9 mouse cellular contexts compared by ENCODE assay signal in the genomic region with DNA sequence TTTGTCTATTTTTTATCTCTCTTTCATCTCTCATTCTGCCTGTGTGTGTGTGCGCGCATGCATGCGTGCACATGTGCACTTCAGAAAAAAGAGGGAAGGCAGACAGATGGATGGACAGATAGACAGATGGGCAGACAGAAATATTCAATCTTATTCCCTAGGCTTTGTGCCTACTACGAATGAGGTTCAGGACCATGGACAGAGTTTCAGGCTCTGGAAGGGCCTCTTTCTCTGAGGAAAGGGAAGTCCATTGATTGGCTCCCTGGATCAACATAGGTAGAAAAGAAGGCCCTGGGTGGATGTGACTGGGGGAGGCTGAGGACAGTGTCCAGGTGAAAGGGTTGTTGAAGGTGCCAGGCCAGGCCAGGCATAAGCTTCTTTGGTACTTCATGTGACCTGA. TPM values are rescaled to one million over a fixed set of nuclear protein-coding genes. Genes with fewer than 3 reads are reported as not detected.
A peak's percentile ranks its signal among the peaks of the same experiment; 100 is the strongest.
DNase-seq lines count a peak whose midpoint lies in the region; ATAC-seq and TF ChIP-seq lines count a peak whose summit lies in the region.
"Had no signal": no experiment of that assay in that cellular context is flagged by ENCODE, and none has a peak within 500 bp of the region (broad histone marks: within the 10 kb centered on the region; RNA-seq: fewer than 3 reads in every experiment).

No protein-coding gene starts in this region.

- in situ Hi-C loops in ES-E14 (cut with MboI; ENCODE audit: low sequenced_read_pairs in 2 of 2, unreplicated experiment in 2 of 2) = no loop called here

- ATAC-seq in intestine, embryonic 14.5 days (replicated peaks; ENCODE audit: low FRiP score, low TSS enrichment, low read depth) = no peak
- no peak for ATAC-seq in intestine, postnatal 0 days
- no peak for ATAC-seq in embryonic facial prominence, embryonic 11.5 days (replicated peaks; ENCODE audit: insufficient number of reproducible peaks, low FRiP score, low TSS enrichment, low read depth)
- ATAC-seq in liver, embryonic 11.5 days (replicated peaks; ENCODE audit: low FRiP score) = no peak
- ATAC-seq: intestine, embryonic 16.5 days had no signal

- H3K27me3 ChIP-seq in intestine, embryonic 14.5 days (replicated peaks; ENCODE audit: control insufficient read depth, insufficient read depth, low read length) = no peaks in the 10 kb centered on the region
- H3K27me3 ChIP-seq in intestine, postnatal 0 days (replicated peaks; ENCODE audit: control insufficient read depth, insufficient read depth, low read length) = no peaks in the 10 kb centered on the region
- H3K27me3 ChIP-seq in embryonic facial prominence, embryonic 11.5 days (ENCODE audit: control insufficient read depth, insufficient read depth, low read length) = no peaks in the 10 kb centered on the region
- H3K27me3 ChIP-seq in liver, embryonic 11.5 days (replicated peaks; ENCODE audit: control insufficient read depth, insufficient read depth, low read length) = no peaks in the 10 kb centered on the region

- H3K4me2 ChIP-seq in intestine, embryonic 14.5 days (ENCODE audit: low read length) = no peak overlapping the region
- H3K4me2 ChIP-seq in intestine, postnatal 0 days (replicated peaks; ENCODE audit: low read depth) = no peak overlapping the region
- H3K4me2 ChIP-seq in embryonic facial prominence, embryonic 11.5 days (ENCODE audit: low read depth, low read length) = no peak overlapping the region
- H3K4me2 ChIP-seq in liver, embryonic 11.5 days = no peak overlapping the region

- WGBS in intestine, embryonic 14.5 days = 70% methylated on average over 4 of the region's 4 CpGs
- WGBS in intestine, postnatal 0 days = 71% methylated on average over 4 of the region's 4 CpGs
- WGBS in embryonic facial prominence, embryonic 11.5 days = 68% methylated on average over 4 of the region's 4 CpGs
- 63% methylated on average over 4 of the region's 4 CpGs for WGBS in liver, embryonic 11.5 days

- H3K27ac ChIP-seq in intestine, embryonic 14.5 days (ENCODE audit: low read depth) = no peak overlapping the region
- no peak overlapping the region for H3K27ac ChIP-seq in intestine, postnatal 0 days (ENCODE audit: low read depth, low read length)
- no peak overlapping the region for H3K27ac ChIP-seq in ES-E14 (ENCODE audit: insufficient read depth, low read depth, low read length, poor library complexity, severe bottlenecking)
- H3K27ac ChIP-seq in embryonic facial prominence, embryonic 11.5 days (replicated peaks; ENCODE audit: low read depth, low read length) = no peak overlapping the region
- no peak overlapping the region for H3K27ac ChIP-seq in liver, embryonic 11.5 days (ENCODE audit: low read depth, low read length)

- H3K4me3 ChIP-seq in intestine, embryonic 14.5 days (ENCODE audit: low read depth, low read length) = no peak overlapping the region
- H3K4me3 ChIP-seq in intestine, postnatal 0 days (ENCODE audit: low read depth, low read length) = no peak overlapping the region
- H3K4me3 ChIP-seq in ES-E14 (ENCODE audit: insufficient read depth in 1 of 2, low read depth in 1 of 2, low read length in 2 of 2, poor library complexity in 1 of 2, severe bottlenecking in 1 of 2) = no peak overlapping the region
- H3K4me3 ChIP-seq in embryonic facial prominence, embryonic 11.5 days (ENCODE audit: low read depth, low read length) = no peak overlapping the region
- no peak overlapping the region for H3K4me3 ChIP-seq in liver, embryonic 11.5 days (ENCODE audit: low read depth, low read length)

- no peak for TF ChIP-seq CTCF in intestine, postnatal 0 days (IDR thresholded peaks at IDR 0.05; ENCODE audit: low read depth)

- H3K4me1 ChIP-seq in intestine, embryonic 14.5 days (replicated peaks; ENCODE audit: control insufficient read depth, insufficient read depth, low read length) = no peaks in the 10 kb centered on the region
- no peaks in the 10 kb centered on the region for H3K4me1 ChIP-seq in intestine, postnatal 0 days (replicated peaks; ENCODE audit: control insufficient read depth, insufficient read depth, low read length)
- H3K4me1 ChIP-seq in ES-E14 (ENCODE audit: control insufficient read depth in 2 of 2, insufficient read depth in 2 of 2, low read length in 2 of 2, poor library complexity in 1 of 2) = no peaks in the 10 kb centered on the region
- no peaks in the 10 kb centered on the region for H3K4me1 ChIP-seq in embryonic facial prominence, embryonic 11.5 days (ENCODE audit: control insufficient read depth, insufficient read depth, low read length)
- no peaks in the 10 kb centered on the region for H3K4me1 ChIP-seq in liver, embryonic 11.5 days (replicated peaks; ENCODE audit: control insufficient read depth, insufficient read depth, low read length)

- peak; percentile 71 for DNase-seq in intestine, embryonic 14.5 days (ENCODE audit: low spot score)
- DNase-seq in 3T3-L1 (ENCODE audit: low read depth, low spot score) (peak; percentile 47), ES-E14 (ENCODE audit: low read depth, low spot score) (peak; percentile 44)
- peak; percentile 80 for DNase-seq in embryonic facial prominence, embryonic 11.5 days (ENCODE audit: low spot score)
- no peak for DNase-seq in layer of hippocampus, postnatal 36 days
- no peak for DNase-seq in liver, embryonic 11.5 days (ENCODE audit: low spot score)
- DNase-seq: right cerebral cortex, adult 18-20 months had no signal

- no peaks in the 10 kb centered on the region for H3K36me3 ChIP-seq in intestine, embryonic 14.5 days (ENCODE audit: control insufficient read depth, insufficient read depth, low read length)
- H3K36me3 ChIP-seq in intestine, postnatal 0 days (ENCODE audit: control insufficient read depth, insufficient read depth) = no peaks in the 10 kb centered on the region
- H3K36me3 ChIP-seq in ES-E14 (ENCODE audit: control insufficient read depth, insufficient read depth, low read length, poor library complexity, severe bottlenecking) = no peaks in the 10 kb centered on the region
- H3K36me3 ChIP-seq in embryonic facial prominence, embryonic 11.5 days (replicated peaks; ENCODE audit: control insufficient read depth, insufficient read depth, low read depth, low read length) = no peaks in the 10 kb centered on the region
- H3K36me3 ChIP-seq in liver, embryonic 11.5 days (ENCODE audit: control insufficient read depth, insufficient read depth, low read length) = no peaks in the 10 kb centered on the region

- H3K9ac ChIP-seq in intestine, embryonic 14.5 days (ENCODE audit: low read length) = no peak overlapping the region
- no peak overlapping the region for H3K9ac ChIP-seq in intestine, postnatal 0 days (ENCODE audit: low read depth, low read length)
- H3K9ac ChIP-seq in ES-E14 (ENCODE audit: insufficient read depth, low read depth, low read length, poor library complexity, severe bottlenecking) = no peak overlapping the region
- H3K9ac ChIP-seq in embryonic facial prominence, embryonic 11.5 days (replicated peaks; ENCODE audit: low read length) = no peak overlapping the region
- H3K9ac ChIP-seq in liver, embryonic 11.5 days (ENCODE audit: low read depth, low read length) = no peak overlapping the region

- no peaks in the 10 kb centered on the region for H3K9me3 ChIP-seq in intestine, embryonic 14.5 days (ENCODE audit: control insufficient read depth, low read length)
- no peaks in the 10 kb centered on the region for H3K9me3 ChIP-seq in intestine, postnatal 0 days (ENCODE audit: control insufficient read depth)
- H3K9me3 ChIP-seq in ES-E14 (ENCODE audit: control insufficient read depth, insufficient read depth, low read depth, low read length) = no peaks in the 10 kb centered on the region
- no peaks in the 10 kb centered on the region for H3K9me3 ChIP-seq in embryonic facial prominence, embryonic 11.5 days (replicated peaks; ENCODE audit: control insufficient read depth, low read length)
- no peaks in the 10 kb centered on the region for H3K9me3 ChIP-seq in liver, embryonic 11.5 days (ENCODE audit: control insufficient read depth, low read length)

TF ChIP-seq in ES-E14, 5 proteins besides CTCF, POLR2A, EP300 and RAD21:
- no peak for TF ChIP-seq HCFC1 (IDR thresholded peaks at IDR 0.05; ENCODE audit: borderline replicate concordance, insufficient read depth, low read length)
- no peak for TF ChIP-seq CHD2 (IDR thresholded peaks at IDR 0.05; ENCODE audit: low read depth, low read length)
- TF ChIP-seq ZNF384 (IDR thresholded peaks at IDR 0.05; ENCODE audit: low read depth, low read length) = no peak

RNA-seq across cellular contexts. Expression of gene Tmem132e, which starts 17.1 kb away (rescaled TPM):
- 1.3 TPM in 2 replicates for polyA plus RNA-seq in intestine, embryonic 14.5 days (2014; fragmentation: Nextera tagmentation; extraction: Ambion mirVana)
- 0.34 TPM in 2 replicates for polyA plus RNA-seq in intestine, postnatal 0 days (2015; fragmentation: Nextera tagmentation; extraction: Ambion mirVana)
- 0.16 and 0.40 TPM in 2 replicates for total RNA-seq in ES-E14 (2012; rRNA removed)
- 0.97 and 1.0 TPM in 2 replicates for polyA plus RNA-seq in embryonic facial prominence, embryonic 11.5 days (2014; fragmentation: Nextera tagmentation; extraction: Ambion mirVana)
- total RNA-seq in layer of hippocampus, postnatal 36 days (2021) = 1 to 10 TPM; 7.2 to 8.3 TPM
- polyA plus RNA-seq in liver, embryonic 11.5 days (2014; fragmentation: Nextera tagmentation; extraction: Ambion mirVana) = 0.25 and 0.27 TPM in 2 replicates

Comparison
In these comparisons a context has a peak if more than half of its experiments do, and no peak if none do; other contexts are left out.
1. DNase-seq: peak in intestine, embryonic 14.5 days (single experiment), 3T3-L1 (single experiment), ES-E14 (single experiment) and embryonic facial prominence, embryonic 11.5 days (single experiment); none in layer of hippocampus, postnatal 36 days (0 of 2) and liver, embryonic 11.5 days (single experiment).